8 mouse cellular contexts compared by ENCODE assay signal in the genomic region with DNA sequence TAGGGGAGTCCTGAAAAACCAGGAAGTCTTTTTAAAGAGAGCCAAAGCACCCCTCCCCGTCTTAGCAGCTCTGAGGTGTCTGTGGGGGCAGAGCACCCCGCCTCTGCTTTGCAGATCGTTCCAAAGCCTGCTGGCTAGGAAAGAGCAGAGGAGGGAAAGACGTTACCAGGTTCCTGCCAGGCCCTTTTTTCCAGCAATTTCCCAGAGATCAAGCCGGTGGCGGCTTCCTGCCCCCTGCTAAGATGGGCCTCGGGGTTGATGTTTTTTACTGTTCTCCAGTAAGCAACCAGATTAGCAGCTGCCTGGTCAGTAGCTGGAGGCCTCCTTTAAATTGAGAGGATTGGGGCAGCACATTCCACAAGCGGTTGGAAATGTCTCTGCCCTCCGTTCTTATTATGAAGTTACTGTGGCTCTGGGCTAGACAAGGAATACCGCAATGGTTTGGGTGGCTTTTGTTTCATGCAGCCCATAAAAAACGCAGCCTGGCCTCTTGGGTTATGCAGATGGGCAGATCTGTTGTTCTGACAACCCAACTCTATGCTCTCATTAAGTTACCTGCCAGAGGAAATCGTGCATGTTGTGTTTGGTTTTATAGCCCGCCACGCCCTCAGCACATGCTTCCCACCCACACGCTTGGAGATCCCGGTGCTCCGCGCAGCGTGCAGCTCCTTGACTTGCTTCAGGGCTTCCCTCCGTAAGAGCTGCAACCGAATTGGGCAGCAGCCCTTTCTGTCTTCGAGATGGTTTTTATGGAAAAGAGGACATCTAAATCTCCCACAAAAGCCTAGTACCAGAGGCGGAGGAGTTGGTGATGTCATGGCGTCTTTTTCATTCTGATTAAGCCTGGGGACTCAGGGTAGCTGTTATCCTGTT.
DNase-seq lines count a peak whose midpoint lies in the region; ATAC-seq and TF ChIP-seq lines count a peak whose summit lies in the region.

No protein-coding gene starts in this region.

- H3K9ac ChIP-seq in kidney, postnatal 0 days (ENCODE audit: low read depth, low read length): no peak overlapping the region
- no peak overlapping the region for H3K9ac ChIP-seq in embryonic facial prominence, embryonic 15.5 days
- H3K9ac ChIP-seq in intestine, embryonic 16.5 days (ENCODE audit: low read depth, low read length): no peak overlapping the region

- ATAC-seq in kidney, postnatal 0 days (replicated peaks; ENCODE audit: low FRiP score, low read depth): no peak
- ATAC-seq in embryonic facial prominence, embryonic 15.5 days (ENCODE audit: insufficient number of reproducible peaks, low FRiP score, low TSS enrichment, low read depth): peak; percentile 60; the same call in 1 of the 2 replicates
- no peak for ATAC-seq in intestine, embryonic 16.5 days

- peak overlapping the region; percentile 43 for H3K4me2 ChIP-seq in kidney, postnatal 0 days (ENCODE audit: low read length)
- H3K4me2 ChIP-seq in embryonic facial prominence, embryonic 15.5 days (replicated peaks): peak overlapping the region; percentile 37
- peak overlapping the region; percentile 32; the same call in 1 of the 2 replicates for H3K4me2 ChIP-seq in intestine, embryonic 16.5 days (ENCODE audit: low read depth, low read length)

- H3K4me1 ChIP-seq in kidney, postnatal 0 days (replicated peaks; ENCODE audit: insufficient read depth, low read length): peaks cover 8% of the 10 kb centered on the region; the same call in 1 of the 2 replicates
- H3K4me1 ChIP-seq in embryonic facial prominence, embryonic 15.5 days: peaks cover 13% of the 10 kb centered on the region
- H3K4me1 ChIP-seq in intestine, embryonic 16.5 days (ENCODE audit: control insufficient read depth, insufficient read depth, low read length): peaks cover 7% of the 10 kb centered on the region

- no peak overlapping the region for H3K27ac ChIP-seq in kidney, postnatal 0 days
- H3K27ac ChIP-seq in embryonic facial prominence, embryonic 15.5 days (replicated peaks): no peak overlapping the region
- no peak overlapping the region for H3K27ac ChIP-seq in intestine, embryonic 16.5 days (ENCODE audit: low read length)

- 22% methylated on average over 24 of the region's 24 CpGs for WGBS in kidney, postnatal 0 days
- 26% methylated on average over 24 of the region's 24 CpGs for WGBS in embryonic facial prominence, embryonic 15.5 days
- 35% methylated on average over 24 of the region's 24 CpGs for WGBS in intestine, embryonic 16.5 days

- H3K36me3 ChIP-seq in kidney, postnatal 0 days (ENCODE audit: insufficient read depth, low read length): no peaks in the 10 kb centered on the region
- no peaks in the 10 kb centered on the region for H3K36me3 ChIP-seq in embryonic facial prominence, embryonic 15.5 days
- H3K36me3 ChIP-seq in intestine, embryonic 16.5 days (ENCODE audit: control insufficient read depth, insufficient read depth, low read length): no peaks in the 10 kb centered on the region

- no peaks in the 10 kb centered on the region for H3K27me3 ChIP-seq in kidney, postnatal 0 days (ENCODE audit: insufficient read depth, low read length)
- peaks cover 3% of the 10 kb centered on the region; the same call in 1 of the 2 replicates for H3K27me3 ChIP-seq in embryonic facial prominence, embryonic 15.5 days
- 0 out of 2 replicates have a peak, but pooled peaks cover 2% of the 10 kb centered on the region for H3K27me3 ChIP-seq in intestine, embryonic 16.5 days (replicated peaks; ENCODE audit: control insufficient read depth, insufficient read depth, low read length)

- TF ChIP-seq CTCF in kidney, postnatal 0 days (IDR thresholded peaks at IDR 0.05; ENCODE audit: low read depth): no peak

- DNase-seq in kidney, postnatal 0 days (ENCODE audit: low spot score): peak; percentile 14
- no peak for DNase-seq in kidney, adult 8-10 months
- DNase-seq in retina, embryonic 14.5 days (ENCODE audit: low spot score): peak; percentile 21
- DNase-seq in spleen, postnatal 4 days (ENCODE audit: low spot score in 2 of 2): no peak
- DNase-seq in adrenal gland, postnatal 36 days: no peak
- DNase-seq in spleen, adult 18-20 months: no peak

- H3K4me3 ChIP-seq in kidney, postnatal 0 days (replicated peaks; ENCODE audit: low read depth, low read length): no peak overlapping the region; the same call in 1 of the 2 replicates
- H3K4me3 ChIP-seq in embryonic facial prominence, embryonic 15.5 days (replicated peaks): no peak overlapping the region
- H3K4me3 ChIP-seq in intestine, embryonic 16.5 days (ENCODE audit: low read length): no peak overlapping the region

- no peaks in the 10 kb centered on the region for H3K9me3 ChIP-seq in kidney, postnatal 0 days (replicated peaks; ENCODE audit: low read length)
- no peaks in the 10 kb centered on the region for H3K9me3 ChIP-seq in embryonic facial prominence, embryonic 15.5 days (replicated peaks)
- no peaks in the 10 kb centered on the region for H3K9me3 ChIP-seq in intestine, embryonic 16.5 days (ENCODE audit: control insufficient read depth, low read length)

Comparison
In these comparisons a context has a peak if more than half of its experiments do, and no peak if none do; other contexts are left out.
1. DNase-seq: peak in kidney, postnatal 0 days (single experiment) and retina, embryonic 14.5 days (single experiment); none in kidney, adult 8-10 months (0 of 2), spleen, postnatal 4 days (0 of 2), adrenal gland, postnatal 36 days (0 of 2) and spleen, adult 18-20 months (0 of 2).
2. Peak in every context shown above with its lines, with median percentiles within 50 percentile points of each other: H3K4me2 ChIP-seq.